8 mouse cellular contexts compared by ENCODE assay signal in genomic region chr2:104816371-104816827, GRCm38 (mm10). TPM values are rescaled to one million over a fixed set of nuclear protein-coding genes. Genes with fewer than 3 reads are reported as not detected.
DNase-seq lines count a peak whose midpoint lies in the region; ATAC-seq and TF ChIP-seq lines count a peak whose summit lies in the region.

Qser1 (minus strand) TSS chr2:104816760.

- H3ac ChIP-seq in myocyte (ENCODE audit: control insufficient read depth, insufficient read length) = peak within 1 kb of the TSS; percentile 71

- H3K36me3 ChIP-seq in testis, adult 2 months (ENCODE audit: control insufficient read depth, insufficient read depth, low read length) = no peaks in the 10 kb centered on the region
- no peaks in the 10 kb centered on the region for H3K36me3 ChIP-seq in intestine, embryonic 16.5 days (ENCODE audit: control insufficient read depth, insufficient read depth, low read length)
- H3K36me3 ChIP-seq in myocyte (ENCODE audit: control insufficient read depth, insufficient read depth) = no peaks in the 10 kb centered on the region

- no peak for TF ChIP-seq POLR2A in testis, adult 2 months (IDR thresholded peaks at IDR 0.05; ENCODE audit: control insufficient read depth, low read depth, low read length)
- no peak for TF ChIP-seq POLR2A in myocyte (IDR thresholded peaks at IDR 0.05; ENCODE audit: insufficient read length, low read depth)

- ATAC-seq in intestine, embryonic 16.5 days = no peak; the same call in 1 of the 2 replicates
- ATAC-seq in inflammation-experienced regulatory T-cells, adult 6 months = no peak

- H3K27me3 ChIP-seq in testis, adult 2 months (ENCODE audit: control insufficient read depth, insufficient read depth, low read length) = no peaks in the 10 kb centered on the region
- no peaks in the 10 kb centered on the region for H3K27me3 ChIP-seq in intestine, embryonic 16.5 days (replicated peaks; ENCODE audit: control insufficient read depth, insufficient read depth, low read length)
- no peaks in the 10 kb centered on the region for H3K27me3 ChIP-seq in myocyte (ENCODE audit: control insufficient read depth, insufficient read depth, insufficient read length)

- H3K4me3 ChIP-seq in testis, adult 2 months (ENCODE audit: control insufficient read depth, low read depth, low read length) = peak within 1 kb of the TSS; percentile 97
- peak within 1 kb of the TSS; percentile 92 for H3K4me3 ChIP-seq in intestine, embryonic 16.5 days (ENCODE audit: low read length)
- H3K4me3 ChIP-seq in myocyte = peak within 1 kb of the TSS; percentile 71

- H3K9me3 ChIP-seq in intestine, embryonic 16.5 days (ENCODE audit: control insufficient read depth, low read length) = no peaks in the 10 kb centered on the region

- H3K9ac ChIP-seq in intestine, embryonic 16.5 days (ENCODE audit: low read depth, low read length) = peak within 1 kb of the TSS; percentile 95

- H3K4me2 ChIP-seq in intestine, embryonic 16.5 days (ENCODE audit: low read depth, low read length) = peak within 1 kb of the TSS; percentile 71
- H3K4me2 ChIP-seq in myocyte (ENCODE audit: low read depth) = peak within 1 kb of the TSS; percentile 94

- peak within 1 kb of the TSS; percentile 96 for H3K27ac ChIP-seq in testis, adult 2 months (ENCODE audit: control insufficient read depth, insufficient read depth, low read depth, low read length)
- peak within 1 kb of the TSS; percentile 96 for H3K27ac ChIP-seq in intestine, embryonic 16.5 days (ENCODE audit: low read length)

- H3K79me2 ChIP-seq in myocyte (ENCODE audit: control insufficient read depth, insufficient read depth) = peaks cover 58% of the 10 kb centered on the region

- TF ChIP-seq CTCF in testis, adult 2 months (IDR thresholded peaks at IDR 0.05; ENCODE audit: control insufficient read depth, insufficient read depth, insufficient replicate concordance, low read depth, low read length) = no peak

- H3K4me1 ChIP-seq in testis, adult 2 months (ENCODE audit: control insufficient read depth, insufficient read depth, low read length) = peaks cover 11% of the 10 kb centered on the region
- peaks cover 3% of the 10 kb centered on the region; the same call in 1 of the 2 replicates for H3K4me1 ChIP-seq in intestine, embryonic 16.5 days (ENCODE audit: control insufficient read depth, insufficient read depth, low read length)

- 3% methylated on average over 30 of the region's 50 CpGs for WGBS in intestine, embryonic 16.5 days

- DNase-seq in embryo, embryonic 10 days (ENCODE audit: low spot score) = peak; percentile 38
- DNase-seq in embryo, embryonic 9.5 days (ENCODE audit: extremely low spot score) = no peak
- no peak for DNase-seq in testis, postnatal 10 days (ENCODE audit: low spot score)
- no peak for DNase-seq in gastrocnemius, postnatal 25 days

TF ChIP-seq in myocyte, 11 proteins besides CTCF, POLR2A, EP300 and RAD21:
- TF ChIP-seq TCF3 (IDR thresholded peaks at IDR 0.05; ENCODE audit: insufficient read length, low read depth) (no peak), REST (IDR thresholded peaks at IDR 0.05; ENCODE audit: insufficient read depth, insufficient read length) (no peak), TCF12 (IDR thresholded peaks at IDR 0.05; ENCODE audit: insufficient read depth, poor library complexity, severe bottlenecking) (no peak), MAX (IDR thresholded peaks at IDR 0.05; ENCODE audit: low read depth) (no peak), E2F4 (IDR thresholded peaks at IDR 0.05; ENCODE audit: insufficient read depth) (no peak), SRF (IDR thresholded peaks at IDR 0.05; ENCODE audit: control insufficient read depth, insufficient read length, low read depth) (no peak)

RNA-seq across cellular contexts. Expression of gene Qser1, which starts in this region (rescaled TPM):
- polyA plus RNA-seq in testis, adult 2 months (2012; rRNA removed) = 6.0 and 7.9 TPM in 2 replicates
- total RNA-seq in gastrocnemius, postnatal 25 days (2021) = 10 to 100 TPM; 45.2 to 46.6 TPM
- 4.5 and 4.9 TPM in 2 replicates for polyA plus RNA-seq in intestine, embryonic 16.5 days (2015; fragmentation: Nextera tagmentation; extraction: Ambion mirVana)
- polyA plus RNA-seq in myocyte (2012; fragmentation: generic; extraction: Trizol) = 4.1 TPM
- polyA plus RNA-seq in inflammation-experienced regulatory T-cells, adult 6 months (2017; shearing (Covaris generic)) = 1 to 10 TPM in 2 of 3 experiments, not detected in 1; 1.5 to 1.8 TPM
